Mouse (Mus musculus) embryonic facial prominence, embryonic 11.5 days (tissue): ENCODE results near the gene Ier5. TPM values are rescaled to one million over a fixed set of nuclear protein-coding genes. Genes with fewer than 3 reads are reported as not detected.

Experiments used
- ATAC-seq: fragments of 200-750 bp; cut with Nextera tagmentation; replicated peaks from 2 replicates; pipeline ENCODE4 v1.8.0; 2017; ENCODE audit warnings: low read depth; ENCODE audit not compliant: insufficient number of reproducible peaks, low FRiP score, low TSS enrichment
- DNase-seq: peaks from one replicate; pipeline ENCODE4 v3.0.0-alpha.2; 2015; ENCODE audit warnings: low spot score
- H3K27ac ChIP-seq: fragments of 300-500 bp; sonication (generic); replicated peaks from 2 replicates; pipeline ENCODE4 v1.5.1; 2014; ENCODE audit warnings: mild to moderate bottlenecking, low read depth, low read length, control low read depth
- H3K27me3 ChIP-seq: fragments of 300-500 bp; sonication (generic); 2 replicates; pipeline ENCODE4 v1.6.1; 2014; ENCODE audit warnings: mild to moderate bottlenecking, low read length, moderate library complexity, mixed read lengths; ENCODE audit not compliant: control insufficient read depth, insufficient read depth
- H3K36me3 ChIP-seq: fragments of 300-500 bp; sonication (generic); replicated peaks from 2 replicates; pipeline ENCODE4 v1.6.1; 2014; ENCODE audit warnings: low read depth, mild to moderate bottlenecking, low read length, moderate library complexity, mixed read lengths; ENCODE audit not compliant: control insufficient read depth, insufficient read depth
- H3K4me1 ChIP-seq: fragments of 300-500 bp; sonication (generic); 2 replicates; pipeline ENCODE4 v1.6.1; 2014; ENCODE audit warnings: low read length, mixed read lengths; ENCODE audit not compliant: control insufficient read depth, insufficient read depth
- H3K4me2 ChIP-seq: fragments of 300-500 bp; sonication (generic); 2 replicates; pipeline ENCODE4 v1.6.1; 2014; ENCODE audit warnings: low read depth, mild to moderate bottlenecking, control low read depth, low read length, moderate library complexity
- H3K4me3 ChIP-seq: fragments of 300-500 bp; sonication (generic); 2 replicates; pipeline ENCODE4 v1.5.1; 2014; ENCODE audit warnings: low read depth, low read length, control low read depth
- H3K9ac ChIP-seq: fragments of 300-500 bp; sonication (generic); replicated peaks from 2 replicates; pipeline ENCODE4 v1.6.1; 2014; ENCODE audit warnings: mild to moderate bottlenecking, control low read depth, low read length
- H3K9me3 ChIP-seq: fragments of 300-500 bp; sonication (generic); replicated peaks from 2 replicates; pipeline ENCODE4 v1.6.1; 2016; ENCODE audit warnings: mild to moderate bottlenecking, low read length, inconsistent platforms, mixed read lengths; ENCODE audit not compliant: control insufficient read depth
- WGBS: fragments of 180-500 bp; shearing (Covaris S2); extraction: QIAGEN DNeasy Blood & Tissue Kit; methylation state at CpG from one replicate; pipeline ENCODE4 v1.1.7; 2014; 5-methylcytosine and 5-hydroxymethylcytosine counted together
- polyA plus RNA-seq: library from polyadenylated mRNA; unstranded; fragments of >200 nt; fragmentation: Nextera tagmentation; extraction: Ambion mirVana; gene quantifications from 2 replicates; pipeline ENCODE4 v1.2.1, GENCODE M21; 2014

The Ier5 gene
- polyA plus RNA-seq, 1 experiment from 2014 or later: 19.0 TPM

- H3K27ac ChIP-seq: peak overlapping the region; percentile 20; the same call in 1 of the 2 replicates
- no peaks in the 10 kb centered on the region for H3K9me3 ChIP-seq
- no peaks in the 10 kb centered on the region; the same call in 1 of the 2 replicates for H3K4me1 ChIP-seq
- DNase-seq (no peak), ATAC-seq (0 out of 2 replicates have a peak, but pooled peaks have one; percentile 26)
- H3K36me3 ChIP-seq: no peaks in the 10 kb centered on the region
- no peak overlapping the region for H3K9ac ChIP-seq
- H3K4me2 ChIP-seq: no peak overlapping the region
- WGBS: 11% methylated on average over 3 of the region's 3 CpGs
- H3K27me3 ChIP-seq: no peaks in the 10 kb centered on the region
- no peak overlapping the region for H3K4me3 ChIP-seq
Observed at GRCm38 (mm10) chr1:155055041-155055440, 44.4 kb downstream of the Ier5 start.

DNA sequence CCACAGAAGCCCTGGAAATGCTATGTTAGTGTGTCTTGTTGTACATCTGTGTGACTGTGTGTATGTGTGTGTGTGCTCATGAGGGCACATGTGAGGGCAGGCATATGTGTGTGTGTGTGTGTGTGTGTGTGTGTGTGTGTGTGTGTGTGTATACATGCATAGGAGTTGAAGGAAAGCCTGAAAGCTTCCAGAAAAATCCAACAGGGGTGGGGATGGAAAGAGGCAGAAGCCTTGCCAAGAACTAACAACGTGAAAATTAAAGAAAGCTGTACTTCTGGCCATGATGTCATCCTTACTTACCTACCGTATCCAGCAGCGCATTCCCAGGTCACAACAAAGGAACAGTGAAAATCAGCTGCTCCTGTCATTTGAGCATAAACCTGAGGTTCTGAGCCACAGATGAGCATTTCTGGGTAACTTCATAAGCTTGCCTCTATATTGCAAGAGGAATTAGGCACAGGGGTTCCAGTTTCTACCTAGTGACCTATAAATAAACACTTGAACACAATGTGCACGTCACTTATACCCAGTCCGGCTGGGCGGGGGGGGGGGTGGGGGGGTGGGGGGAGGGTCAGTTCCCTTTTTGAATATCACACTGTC is 45.0 kb downstream of the Ier5 start:
- no peak overlapping the region for H3K4me3 ChIP-seq
- H3K36me3 ChIP-seq: no peaks in the 10 kb centered on the region
- no peak overlapping the region for H3K9ac ChIP-seq
- no peaks in the 10 kb centered on the region for H3K27me3 ChIP-seq
- WGBS: 40% methylated on average over 6 of the region's 6 CpGs
- H3K4me1 ChIP-seq: no peaks in the 10 kb centered on the region; the same call in 1 of the 2 replicates
- DNase-seq: no peak
- peak overlapping the region; percentile 54 for H3K27ac ChIP-seq
- no peaks in the 10 kb centered on the region for H3K9me3 ChIP-seq
- no peak for ATAC-seq
- no peak overlapping the region for H3K4me2 ChIP-seq

DNA sequence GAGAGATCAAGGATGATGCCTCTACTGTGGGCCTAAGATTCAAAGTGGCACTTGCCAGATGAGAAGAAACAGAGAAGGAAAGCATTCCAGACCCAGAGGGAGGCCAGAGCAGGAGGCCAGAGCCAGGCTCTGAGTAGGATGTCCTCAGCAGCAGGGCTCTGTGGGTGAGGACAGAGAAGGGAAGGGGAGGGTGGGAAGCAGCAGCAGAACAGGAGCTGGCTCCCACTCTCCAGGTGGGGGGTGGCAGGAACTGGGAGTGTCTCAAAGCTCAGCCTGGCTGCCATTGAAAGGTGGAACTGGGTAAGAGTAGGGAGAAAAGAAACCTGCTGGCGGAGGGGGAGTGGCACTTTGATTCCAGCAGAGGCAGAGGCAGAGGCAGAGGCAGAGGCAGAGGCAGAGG is 46.1 kb downstream of the Ier5 start:
- Histone ChIP-seq H3K36me3 (no peaks in the 10 kb centered on the region), H3K9ac (0 out of 2 replicates have a peak overlapping the region, but pooled peaks have one; percentile 7), H3K9me3 (no peaks in the 10 kb centered on the region), H3K27ac (no peak overlapping the region; the same call in 1 of the 2 replicates), H3K4me3 (no peak overlapping the region), H3K27me3 (no peaks in the 10 kb centered on the region), H3K4me2 (no peak overlapping the region), H3K4me1 (no peaks in the 10 kb centered on the region; the same call in 1 of the 2 replicates)
- WGBS: 83% methylated on average over 1 of the region's 1 CpGs
- no peak for DNase-seq
- no peak for ATAC-seq

DNA sequence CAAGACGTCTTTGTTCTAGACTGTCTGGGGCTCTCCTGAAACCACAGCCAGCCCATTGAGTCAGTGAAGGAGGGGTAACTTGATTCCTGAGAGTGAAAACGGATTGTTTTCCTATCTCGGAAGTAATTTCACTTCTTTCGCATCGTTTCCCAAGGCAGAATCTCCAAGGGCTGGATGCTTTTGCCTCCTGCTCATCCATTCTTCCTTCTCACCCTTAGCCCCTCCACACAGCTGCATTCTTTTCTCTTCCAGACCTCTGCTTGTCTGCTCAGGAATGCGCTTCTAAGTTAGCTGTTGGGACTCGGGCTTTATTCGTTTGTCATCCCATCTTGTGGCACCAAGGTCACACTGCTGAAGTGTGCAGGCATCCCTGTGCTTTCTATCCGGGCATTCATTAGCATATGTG is 46.7 kb downstream of the Ier5 start:
- Histone ChIP-seq H3K9ac (0 out of 2 replicates have a peak overlapping the region, but pooled peaks have one; percentile 7), H3K4me1 (no peaks in the 10 kb centered on the region; the same call in 1 of the 2 replicates), H3K4me3 (no peak overlapping the region), H3K36me3 (no peaks in the 10 kb centered on the region), H3K27me3 (no peaks in the 10 kb centered on the region), H3K9me3 (no peaks in the 10 kb centered on the region), H3K27ac (peak overlapping the region; percentile 25; the same call in 1 of the 2 replicates), H3K4me2 (no peak overlapping the region)
- 16% methylated on average over 9 of the region's 9 CpGs for WGBS
- DNase-seq (no peak), ATAC-seq (no peak)

DNA sequence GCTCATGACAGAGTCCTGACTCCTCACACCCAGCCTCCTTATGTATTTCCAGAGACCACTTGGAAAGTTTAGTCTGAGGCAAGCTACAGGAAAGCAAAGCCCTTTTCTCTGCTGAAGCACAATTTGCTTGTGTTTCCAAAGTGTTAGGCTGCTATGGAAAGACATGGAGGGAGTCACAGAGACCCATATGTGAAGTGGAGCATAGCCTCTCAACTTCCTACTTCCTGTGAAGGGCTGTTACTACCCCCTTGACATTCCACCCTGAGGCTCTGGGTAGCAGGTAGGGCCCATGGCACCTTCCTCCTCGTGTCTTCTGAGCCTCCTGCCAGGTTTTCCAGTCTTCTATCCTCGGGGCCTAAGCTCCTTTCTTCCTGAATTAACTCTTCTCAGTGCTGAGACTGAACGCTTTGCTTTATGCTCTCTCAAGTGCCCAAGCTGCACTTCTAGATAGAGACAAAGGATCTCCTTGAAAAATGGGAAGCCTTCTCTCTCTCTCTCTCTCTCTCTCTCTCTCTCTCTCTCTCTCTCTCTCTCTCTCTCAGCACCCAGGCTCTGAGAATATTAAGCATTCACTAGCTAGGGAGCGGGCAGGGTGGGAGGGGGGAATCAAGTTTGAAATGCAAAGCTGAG is 47.2 kb downstream of the Ier5 start:
- Histone ChIP-seq H3K4me1 (no peaks in the 10 kb centered on the region; the same call in 1 of the 2 replicates), H3K27ac (peak overlapping the region; percentile 25; the same call in 1 of the 2 replicates), H3K27me3 (no peaks in the 10 kb centered on the region), H3K4me2 (no peak overlapping the region), H3K9ac (peak overlapping the region; percentile 4; the same call in 1 of the 2 replicates), H3K4me3 (no peak overlapping the region), H3K9me3 (no peaks in the 10 kb centered on the region), H3K36me3 (no peaks in the 10 kb centered on the region)
- ATAC-seq (no peak), DNase-seq (no peak)
- 15% methylated on average over 4 of the region's 4 CpGs for WGBS

- 54% methylated on average over 10 of the region's 10 CpGs for WGBS
- H3K4me1 ChIP-seq: no peaks in the 10 kb centered on the region; the same call in 1 of the 2 replicates
- H3K36me3 ChIP-seq: no peaks in the 10 kb centered on the region
- H3K27me3 ChIP-seq: no peaks in the 10 kb centered on the region
- H3K4me2 ChIP-seq: no peak overlapping the region
- no peaks in the 10 kb centered on the region for H3K9me3 ChIP-seq
- peak overlapping the region; percentile 4; the same call in 1 of the 2 replicates for H3K9ac ChIP-seq
- DNase-seq: no peak
- H3K4me3 ChIP-seq: no peak overlapping the region
- ATAC-seq: no peak
- 0 out of 2 replicates have a peak overlapping the region, but pooled peaks have one; percentile 1 for H3K27ac ChIP-seq
Observed at GRCm38 (mm10) chr1:155051701-155052127, 47.7 kb downstream of the Ier5 start.

GRCm38 (mm10) chr1:155050897-155051592 is 48.4 kb downstream of the Ier5 start:
- no peak overlapping the region for H3K27ac ChIP-seq
- no peaks in the 10 kb centered on the region for H3K36me3 ChIP-seq
- ATAC-seq (no peak), DNase-seq (no peak)
- H3K9me3 ChIP-seq: no peaks in the 10 kb centered on the region
- no peak overlapping the region for H3K9ac ChIP-seq
- no peaks in the 10 kb centered on the region for H3K27me3 ChIP-seq
- H3K4me1 ChIP-seq: no peaks in the 10 kb centered on the region; the same call in 1 of the 2 replicates
- 89% methylated on average over 9 of the region's 9 CpGs for WGBS
- H3K4me3 ChIP-seq: no peak overlapping the region
- H3K4me2 ChIP-seq: no peak overlapping the region
